Mouse (Mus musculus) left cerebral cortex, adult 9 months (tissue): Measurements from ENCODE around the gene Zfp28.
"Not testable (repeated sequence)": the region's sequence is repeated elsewhere in the genome, so short reads cannot be mapped to it uniquely, and the experiment has no call there.

Experiments
- DNase-seq, 2 experiments: peaks; one replicate each; pipeline ENCODE4 v3.0.0; 2022; ENCODE audit warnings: low spot score in 2 of 2

The Zfp28 gene

GRCm38 (mm10) chr7:6383044-6383455 lies at the start of gene Zfp28:
TSS of gene Zfp28 (plus strand) at chr7:6383295.
- peak; percentile 82 to 92 for DNase-seq

- DNase-seq = no peak
Observed at GRCm38 (mm10) chr7:6339865-6340264, 43.2 kb upstream of the Zfp28 start.

- DNase-seq = peak in 1 of 2 experiments; percentile 84
Observed at GRCm38 (mm10) chr7:6343501-6344071, 39.5 kb upstream of the Zfp28 start, which contains the start of gene Gm3854. TSS of gene Gm3854 (plus strand) at chr7:6343759.

- no peak for DNase-seq
Observed at GRCm38 (mm10) chr7:6344124-6344523, 39.0 kb upstream of the Zfp28 start.

- DNase-seq = no peak
Observed at GRCm38 (mm10) chr7:6358121-6358520, 25.0 kb upstream of the Zfp28 start.

- no peak for DNase-seq
Observed at GRCm38 (mm10) chr7:6358937-6359590, 24.0 kb upstream of the Zfp28 start.

- DNase-seq = no peak
Observed at GRCm38 (mm10) chr7:6360477-6361060, 22.5 kb upstream of the Zfp28 start.

- DNase-seq = no peak
Observed at GRCm38 (mm10) chr7:6361756-6362155, 21.3 kb upstream of the Zfp28 start.

- DNase-seq = peak; percentile 98 to 99
Observed at GRCm38 (mm10) chr7:6362268-6363046, 20.6 kb upstream of the Zfp28 start.

GRCm38 (mm10) chr7:6363047-6363488 lies 20.0 kb upstream of the Zfp28 start, which contains the start of gene Zfp78:
TSS of gene Zfp78 (plus strand) at chr7:6363280.
- DNase-seq = no peak

- no peak for DNase-seq
Observed at GRCm38 (mm10) chr7:6364761-6365160, 18.3 kb upstream of the Zfp28 start.

- DNase-seq = no peak
Observed at GRCm38 (mm10) chr7:6367185-6367584, 15.9 kb upstream of the Zfp28 start.

- DNase-seq = not testable (repeated sequence)
Observed at GRCm38 (mm10) chr7:6368146-6368545, 14.9 kb upstream of the Zfp28 start.

GRCm38 (mm10) chr7:6369460-6369859 lies 13.6 kb upstream of the Zfp28 start:
- no peak for DNase-seq

GRCm38 (mm10) chr7:6372993-6373392 lies 10.1 kb upstream of the Zfp28 start:
- no peak for DNase-seq

- DNase-seq = peak; percentile 55 to 82
Observed at GRCm38 (mm10) chr7:6378441-6378840, 4.7 kb upstream of the Zfp28 start.

- DNase-seq = no peak
Observed at GRCm38 (mm10) chr7:6381431-6381830, 1.7 kb upstream of the Zfp28 start.

- no peak for DNase-seq
Observed at GRCm38 (mm10) chr7:6384011-6384410, 916 bp downstream of the Zfp28 start.

GRCm38 (mm10) chr7:6386995-6387394 lies 3.9 kb downstream of the Zfp28 start:
- peak in 1 of 2 experiments; percentile 47 for DNase-seq

- no peak for DNase-seq
Observed at GRCm38 (mm10) chr7:6388971-6389370, 5.9 kb downstream of the Zfp28 start.

GRCm38 (mm10) chr7:6389449-6389848 lies 6.4 kb downstream of the Zfp28 start:
- no peak for DNase-seq
